Mouse (Mus musculus): ENCODE data around the gene Neurog3.
A peak's percentile ranks its signal among the peaks of the same experiment; 100 is the strongest.

Gene Neurog3

DNA sequence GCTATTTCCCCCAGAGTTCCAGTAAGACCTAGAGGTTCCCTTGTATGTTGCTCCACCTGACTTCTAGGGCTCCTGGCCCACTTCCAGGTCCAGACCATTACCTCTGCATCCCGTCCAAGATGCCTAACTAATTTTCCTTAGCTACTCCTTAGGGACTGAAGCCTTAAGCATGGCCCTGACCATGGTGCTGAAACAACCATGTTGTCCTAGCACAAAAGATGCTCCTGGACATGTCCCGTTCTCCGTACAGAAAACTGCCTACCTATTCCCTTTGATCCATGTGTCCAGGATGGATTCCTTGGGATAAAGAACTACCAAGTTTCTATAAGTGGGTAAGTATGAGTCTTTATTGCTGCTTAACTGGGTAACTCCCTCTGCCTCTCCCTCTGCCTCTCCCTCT is 5.2 kb downstream of the Neurog3 start:
- no peak for DNase-seq (ENCODE audit: low read depth)

- no peak for DNase-seq (ENCODE audit: low read depth)
Measured at GRCm38 (mm10) chr10:62143820-62144219, 10.9 kb downstream of the Neurog3 start, which contains the start of gene Fam241b. Gene Fam241b, minus strand, starts transcription at chr10:62143920.

- DNase-seq (ENCODE audit: low read depth) = no peak
Measured at GRCm38 (mm10) chr10:62145957-62146356, 13.1 kb downstream of the Neurog3 start.

DNA sequence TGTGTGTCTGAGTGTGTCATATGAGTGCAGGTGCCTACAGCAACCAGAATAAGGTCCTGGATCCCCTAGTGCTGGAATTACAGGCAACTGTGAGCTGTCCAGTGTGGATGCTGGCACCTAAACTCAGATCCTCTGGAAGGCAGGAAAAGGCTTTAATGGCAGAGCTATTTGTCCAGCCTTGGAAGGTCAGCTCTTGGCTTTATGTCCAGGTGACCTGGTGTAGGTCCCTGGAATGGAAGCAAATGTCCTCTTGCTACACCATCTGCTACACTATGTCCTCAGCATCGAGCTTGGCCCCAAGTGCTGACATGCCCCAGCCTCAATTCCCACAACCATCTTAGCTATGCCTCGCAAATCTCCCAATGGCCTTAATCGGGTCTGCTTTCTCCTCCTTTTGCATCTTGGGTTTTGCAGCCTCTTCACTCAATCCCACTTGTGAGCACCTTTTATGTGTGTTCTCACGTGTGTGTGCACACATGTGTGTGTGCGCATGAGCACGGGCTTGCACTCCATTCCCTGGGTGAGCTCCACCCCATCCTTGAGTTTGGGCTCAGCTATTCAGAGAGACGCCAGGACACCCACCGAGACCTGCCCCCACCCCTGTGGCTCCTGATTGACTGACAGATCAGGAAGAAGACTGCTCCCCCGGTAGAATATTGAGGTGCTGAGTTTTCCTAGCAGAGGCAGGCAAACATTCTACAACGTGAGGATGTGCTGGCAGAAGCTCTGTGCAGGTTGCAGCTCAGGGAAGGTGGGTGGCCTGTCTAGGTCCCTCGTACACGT is 14.8 kb downstream of the Neurog3 start:
- no peak for DNase-seq (ENCODE audit: low read depth)

- DNase-seq (ENCODE audit: low read depth) = no peak
Measured at GRCm38 (mm10) chr10:62149929-62150328, 17.0 kb downstream of the Neurog3 start.

GRCm38 (mm10) chr10:62162410-62162809 is 29.5 kb downstream of the Neurog3 start:
- DNase-seq (ENCODE audit: low read depth) = no peak

DNA sequence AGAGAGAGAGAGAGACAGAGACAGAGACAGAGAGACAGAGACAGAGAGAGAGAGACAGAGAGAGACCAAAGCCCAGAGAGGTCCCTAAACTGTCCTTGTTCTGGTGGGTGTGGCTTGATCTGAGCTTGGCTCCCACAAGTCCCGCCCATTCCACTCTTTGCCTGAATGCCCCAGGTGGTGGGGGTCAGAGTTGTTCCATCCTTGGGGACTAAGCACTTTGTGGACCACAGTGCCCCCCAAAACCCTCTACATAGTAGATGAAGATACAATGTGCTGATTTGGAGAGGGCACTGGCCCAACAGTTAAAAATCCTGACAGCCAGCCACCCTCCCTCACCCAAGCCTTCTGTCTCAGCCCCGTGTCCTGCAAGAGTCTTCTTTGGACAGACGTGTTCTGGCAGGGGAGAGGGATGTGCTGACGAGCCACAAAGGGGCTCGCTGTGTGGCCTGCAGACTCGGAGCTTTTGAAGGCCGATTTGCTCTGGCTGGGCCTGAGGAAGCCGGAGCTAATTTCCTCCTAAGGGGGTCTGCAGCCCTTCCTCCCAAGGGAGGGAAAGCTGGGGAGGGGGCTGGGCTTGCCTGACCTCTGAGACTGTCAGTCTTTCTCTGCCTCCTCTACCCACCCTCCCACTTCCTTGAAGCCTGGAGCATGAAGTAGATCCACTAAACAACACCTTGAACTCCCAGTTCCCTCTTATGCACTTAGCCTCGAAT is 40.1 kb downstream of the Neurog3 start:
- no peak for DNase-seq (ENCODE audit: low read depth)

DNA sequence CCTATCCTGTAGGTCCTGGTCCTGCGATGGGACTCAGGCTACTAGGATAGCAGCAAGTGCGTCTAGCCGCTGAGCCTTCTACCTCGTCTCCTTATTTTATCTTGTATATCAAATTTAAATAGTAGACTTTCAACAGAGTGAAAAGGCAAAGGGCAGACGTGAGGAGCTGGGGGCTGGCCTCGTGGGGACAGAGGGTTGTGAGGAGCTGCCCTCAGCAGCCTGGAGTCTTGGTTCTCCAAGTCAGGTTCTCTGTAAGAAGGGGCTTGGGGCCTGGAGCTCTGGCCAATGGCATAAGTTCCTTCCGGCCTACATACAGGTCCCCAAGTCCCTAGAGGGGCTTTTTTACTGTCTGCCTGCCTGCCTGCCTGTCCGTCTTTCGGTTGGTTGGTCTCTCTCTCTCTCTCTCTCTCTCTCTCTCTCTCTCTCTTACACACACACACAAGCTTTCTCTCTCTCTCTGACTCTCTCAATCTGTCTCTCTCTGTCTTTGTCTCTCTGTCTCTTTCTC is 41.1 kb downstream of the Neurog3 start:
- DNase-seq (ENCODE audit: low read depth) = no peak

GRCm38 (mm10) chr10:62174533-62175313 is 41.8 kb downstream of the Neurog3 start:
- DNase-seq (ENCODE audit: low read depth) = no peak

DNA sequence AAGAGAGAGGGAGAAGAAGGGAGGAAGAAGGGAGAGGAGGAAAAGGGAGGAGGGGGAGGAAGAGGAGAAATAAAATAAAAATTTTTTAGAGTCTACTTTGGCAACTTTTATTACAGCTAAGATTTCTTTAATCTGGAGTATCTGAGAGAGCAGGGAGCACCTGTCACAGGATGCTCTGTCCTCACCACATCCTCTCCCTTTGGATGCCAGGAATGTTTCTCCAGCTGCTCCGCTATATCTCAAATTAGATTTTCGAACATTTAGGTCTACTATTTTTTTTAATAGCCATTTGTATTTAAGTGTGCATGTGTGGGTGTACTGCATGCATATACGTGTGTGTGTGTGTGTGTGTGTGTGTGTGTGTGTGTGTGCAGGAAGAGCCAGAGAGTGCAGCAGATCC is 47.1 kb downstream of the Neurog3 start:
- DNase-seq (ENCODE audit: low read depth) = no peak

- no peak for DNase-seq (ENCODE audit: low read depth)
Measured at GRCm38 (mm10) chr10:62181701-62182100, 48.8 kb downstream of the Neurog3 start.

- DNase-seq (ENCODE audit: low read depth) = no peak
Measured at GRCm38 (mm10) chr10:62182471-62183014, 49.7 kb downstream of the Neurog3 start.

DNA sequence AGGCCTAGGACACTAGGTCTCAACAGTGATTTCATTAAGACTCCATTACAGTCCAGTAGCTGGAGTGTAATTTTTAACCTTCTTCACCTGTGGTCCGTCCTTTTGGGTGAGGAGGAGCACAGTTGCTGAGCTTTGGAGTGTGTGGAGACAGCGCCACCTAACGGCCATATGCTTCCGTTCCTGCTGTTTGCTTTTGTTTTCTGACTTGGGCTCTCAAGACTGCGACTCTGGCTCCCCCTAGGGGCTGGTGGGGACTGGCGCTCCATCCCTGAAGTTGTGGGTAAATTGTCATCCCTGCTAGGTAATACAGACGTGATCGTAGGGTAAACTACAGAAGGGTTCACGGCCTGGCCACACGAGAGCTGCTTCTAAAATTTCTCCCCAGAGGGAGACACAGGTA is 50.2 kb downstream of the Neurog3 start:
- DNase-seq (ENCODE audit: low read depth) = peak; percentile 89
